Mouse (Mus musculus) lung, postnatal 0 days (tissue): ENCODE data around the gene Rbpj. TPM values are rescaled to one million over a fixed set of nuclear protein-coding genes. Genes with fewer than 3 reads are reported as not detected.

Experiments
- ATAC-seq: fragments of 200-750 bp; cut with Nextera tagmentation; 2 replicates; pipeline ENCODE4 v1.8.0; 2017; ENCODE audit warnings: moderate library complexity
- DNase-seq: peaks from one replicate; pipeline ENCODE4 v3.0.0-alpha.2; 2016; ENCODE audit warnings: low spot score
- H3K27ac ChIP-seq: fragments of 300-500 bp; sonication (generic); 2 replicates; pipeline ENCODE4 v1.5.1; 2014; ENCODE audit warnings: antibody characterized with exemption, mild to moderate bottlenecking, low read length, mixed read lengths
- H3K27me3 ChIP-seq: fragments of 300-500 bp; sonication (generic); replicated peaks from 2 replicates; pipeline ENCODE4 v1.6.1; 2014; ENCODE audit warnings: low read length, mixed read lengths; ENCODE audit not compliant: insufficient read depth
- H3K36me3 ChIP-seq: fragments of 300-500 bp; sonication (generic); 2 replicates; pipeline ENCODE4 v1.6.1; 2014; ENCODE audit warnings: low read length, mixed read lengths; ENCODE audit not compliant: insufficient read depth
- H3K4me1 ChIP-seq: fragments of 300-500 bp; sonication (generic); 2 replicates; pipeline ENCODE4 v1.6.1; 2014; ENCODE audit warnings: antibody characterized with exemption, low read depth, low read length, mixed read lengths; ENCODE audit not compliant: insufficient read depth
- H3K4me2 ChIP-seq: fragments of 300-500 bp; sonication (generic); replicated peaks from 2 replicates; pipeline ENCODE4 v1.6.1; 2014; ENCODE audit warnings: low read depth, mild to moderate bottlenecking, low read length, moderate library complexity, mixed read lengths
- H3K4me3 ChIP-seq: fragments of 300-500 bp; sonication (generic); 2 replicates; pipeline ENCODE4 v1.5.1; 2014; ENCODE audit warnings: low read depth, low read length
- H3K9ac ChIP-seq: fragments of 300-500 bp; sonication (generic); replicated peaks from 2 replicates; pipeline ENCODE4 v1.6.1; 2014; ENCODE audit warnings: low read depth, mild to moderate bottlenecking
- H3K9me3 ChIP-seq: fragments of 300-500 bp; sonication (generic); 2 replicates; pipeline ENCODE4 v1.6.1; 2016; ENCODE audit warnings: low read length, mixed read lengths
- CTCF ChIP-seq: IDR thresholded peaks from 2 replicates; pipeline ENCODE4 v1.5.1; 2016; ENCODE audit warnings: antibody characterized with exemption, mild to moderate bottlenecking
- EP300 ChIP-seq: IDR thresholded peaks from 2 replicates; pipeline ENCODE4 v1.6.1; 2016; ENCODE audit warnings: antibody characterized with exemption, mild to moderate bottlenecking, control low read depth
- WGBS: fragments of 180-500 bp; shearing (Covaris S2); extraction: QIAGEN DNeasy Blood & Tissue Kit; methylation state at CpG from one replicate; pipeline ENCODE4 v1.1.7; 2014; 5-methylcytosine and 5-hydroxymethylcytosine counted together
- polyA plus RNA-seq: library from polyadenylated mRNA; unstranded; fragments of >200 nt; fragmentation: Nextera tagmentation; extraction: Ambion mirVana; gene quantifications from 2 replicates; pipeline ENCODE4 v1.2.1, GENCODE M21; 2015

Gene Rbpj
- polyA plus RNA-seq, 1 experiment from 2014 or later: 22.7 TPM

GRCm38 (mm10) chr5:53516482-53516881 is 50.5 kb downstream of the Rbpj start:
- Histone ChIP-seq H3K27ac (no peak overlapping the region), H3K4me1 (no peaks in the 10 kb centered on the region), H3K36me3 (no peaks in the 10 kb centered on the region), H3K27me3 (no peaks in the 10 kb centered on the region), H3K4me2 (no peak overlapping the region), H3K4me3 (no peak overlapping the region), H3K9me3 (no peaks in the 10 kb centered on the region), H3K9ac (no peak overlapping the region)
- DNase-seq: no peak
- 78% methylated on average over 2 of the region's 2 CpGs for WGBS
- no peak for ATAC-seq
- TF ChIP-seq EP300 (no peak), CTCF (no peak)

- no peaks in the 10 kb centered on the region for H3K36me3 ChIP-seq
- H3K4me3 ChIP-seq: no peak overlapping the region
- TF ChIP-seq CTCF (no peak), EP300 (no peak)
- H3K9me3 ChIP-seq: no peaks in the 10 kb centered on the region
- no peak overlapping the region for H3K9ac ChIP-seq
- H3K4me2 ChIP-seq: no peak overlapping the region
- DNase-seq (no peak), ATAC-seq (no peak)
- no peaks in the 10 kb centered on the region for H3K27me3 ChIP-seq
- WGBS: 77% methylated on average over 8 of the region's 8 CpGs
- H3K27ac ChIP-seq: no peak overlapping the region
- H3K4me1 ChIP-seq: no peaks in the 10 kb centered on the region
Measured at GRCm38 (mm10) chr5:53517802-53518201, 51.9 kb downstream of the Rbpj start.

- 87% methylated on average over 4 of the region's 4 CpGs for WGBS
Measured at GRCm38 (mm10) chr5:53519131-53519530, 53.2 kb downstream of the Rbpj start.

GRCm38 (mm10) chr5:53519998-53520577 is 54.1 kb downstream of the Rbpj start:
- Histone ChIP-seq H3K27ac (no peak overlapping the region), H3K4me2 (no peak overlapping the region), H3K27me3 (no peaks in the 10 kb centered on the region), H3K4me3 (no peak overlapping the region), H3K9me3 (no peaks in the 10 kb centered on the region), H3K4me1 (no peaks in the 10 kb centered on the region), H3K9ac (no peak overlapping the region), H3K36me3 (no peaks in the 10 kb centered on the region)
- 89% methylated on average over 10 of the region's 10 CpGs for WGBS
- TF ChIP-seq EP300 (no peak), CTCF (no peak)
- no peak for ATAC-seq
- no peak for DNase-seq

More at GRCm38 (mm10) chr5:53519131-53519530, 53.2 kb downstream of the Rbpj start:
- Histone ChIP-seq H3K4me1 (no peaks in the 10 kb centered on the region), H3K36me3 (no peaks in the 10 kb centered on the region), H3K4me3 (no peak overlapping the region), H3K9ac (no peak overlapping the region), H3K9me3 (no peaks in the 10 kb centered on the region), H3K4me2 (no peak overlapping the region), H3K27me3 (no peaks in the 10 kb centered on the region), H3K27ac (no peak overlapping the region)
- no peak for TF ChIP-seq CTCF
- TF ChIP-seq EP300: no peak
- ATAC-seq (no peak), DNase-seq (no peak)

GRCm38 (mm10) chr5:53523046-53523445 is 57.1 kb downstream of the Rbpj start:
- no peak overlapping the region for H3K9ac ChIP-seq
- WGBS: 40% methylated on average over 3 of the region's 3 CpGs
- peak; percentile 81 for DNase-seq
- ATAC-seq: peak; percentile 86
- no peaks in the 10 kb centered on the region for H3K9me3 ChIP-seq
- H3K4me2 ChIP-seq: no peak overlapping the region
- no peak overlapping the region for H3K4me3 ChIP-seq
- TF ChIP-seq CTCF (no peak), EP300 (no peak)
- no peak overlapping the region for H3K27ac ChIP-seq
- no peaks in the 10 kb centered on the region for H3K4me1 ChIP-seq
- no peaks in the 10 kb centered on the region for H3K27me3 ChIP-seq
- H3K36me3 ChIP-seq: no peaks in the 10 kb centered on the region

GRCm38 (mm10) chr5:53524162-53524561 is 58.2 kb downstream of the Rbpj start:
- H3K36me3 ChIP-seq: no peaks in the 10 kb centered on the region
- H3K27ac ChIP-seq: no peak overlapping the region
- no peak overlapping the region for H3K4me3 ChIP-seq
- no peaks in the 10 kb centered on the region for H3K27me3 ChIP-seq
- H3K9ac ChIP-seq: no peak overlapping the region
- H3K4me2 ChIP-seq: no peak overlapping the region
- WGBS: 88% methylated on average over 7 of the region's 7 CpGs
- H3K9me3 ChIP-seq: no peaks in the 10 kb centered on the region
- TF ChIP-seq CTCF (no peak), EP300 (no peak)
- no peaks in the 10 kb centered on the region for H3K4me1 ChIP-seq
- DNase-seq: no peak
- ATAC-seq: no peak

- TF ChIP-seq CTCF (no peak), EP300 (no peak)
- Histone ChIP-seq H3K4me1 (no peaks in the 10 kb centered on the region), H3K9me3 (no peaks in the 10 kb centered on the region), H3K9ac (no peak overlapping the region), H3K27me3 (no peaks in the 10 kb centered on the region), H3K36me3 (no peaks in the 10 kb centered on the region), H3K27ac (no peak overlapping the region), H3K4me2 (no peak overlapping the region), H3K4me3 (no peak overlapping the region)
- ATAC-seq: no peak
- WGBS: 61% methylated on average over 5 of the region's 5 CpGs
- DNase-seq: no peak
Measured at GRCm38 (mm10) chr5:53524831-53525230, 58.9 kb downstream of the Rbpj start.
